Mouse (Mus musculus): ENCODE measurements around the gene Tyw1. TPM values are rescaled to one million over a fixed set of nuclear protein-coding genes. Genes with fewer than 3 reads are reported as not detected.
A peak's percentile ranks its signal among the peaks of the same experiment; 100 is the strongest.

Tyw1 gene
- polyA plus RNA-seq, 1 experiment from 2014 or later, result 22.3 TPM

DNA sequence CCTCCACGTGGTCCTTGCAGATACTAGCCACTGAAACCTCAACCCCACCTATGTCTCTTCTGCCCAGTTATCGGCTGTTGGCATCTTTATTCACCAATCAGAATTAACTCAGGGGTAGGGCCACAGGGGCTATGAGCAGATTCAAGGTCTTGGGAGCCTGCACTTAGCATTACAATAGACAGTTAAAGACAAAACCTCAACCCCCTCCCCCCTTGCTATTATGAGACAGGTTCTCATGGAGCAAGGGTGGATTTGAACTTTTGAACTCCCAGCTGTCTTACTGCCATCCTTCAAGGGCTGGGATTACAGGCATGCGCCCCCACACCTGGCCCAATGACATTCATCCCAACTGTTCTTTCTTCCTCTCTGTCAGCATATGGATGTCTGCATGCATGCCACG is 107.7 kb downstream of the Tyw1 start:
- no peak overlapping the region for H3K9ac ChIP-seq
- 54% methylated on average over 4 of the region's 4 CpGs for WGBS
- H3K36me3 ChIP-seq, result no peaks in the 10 kb centered on the region
- no peak for ATAC-seq (ENCODE audit: low FRiP score, low read depth)
- H3K4me3 ChIP-seq, result no peak overlapping the region
- H3K4me1 ChIP-seq (replicated peaks), result no peaks in the 10 kb centered on the region
- no peaks in the 10 kb centered on the region for H3K9me3 ChIP-seq
- no peak overlapping the region for H3K4me2 ChIP-seq
- H3K27me3 ChIP-seq, result no peaks in the 10 kb centered on the region
- no peak overlapping the region for H3K27ac ChIP-seq (replicated peaks)

DNA sequence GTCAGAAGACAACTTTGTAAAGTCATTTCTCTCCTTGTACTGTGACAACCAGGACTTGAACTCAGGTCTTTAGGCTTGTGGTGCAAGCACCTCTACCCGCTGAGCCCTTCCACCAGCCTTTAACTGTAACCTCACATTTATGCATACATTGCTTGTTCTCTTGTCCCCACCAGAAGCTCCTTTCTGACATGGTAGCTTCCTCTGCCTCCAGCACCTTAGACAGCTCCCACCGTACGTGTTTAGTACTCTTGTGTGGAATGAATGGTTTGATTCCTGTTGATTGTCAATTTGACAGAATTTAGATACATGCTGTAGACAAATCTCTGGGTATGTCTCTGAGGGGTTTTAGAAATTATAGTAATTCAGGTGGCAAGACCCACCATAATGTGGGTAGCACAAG is 108.4 kb downstream of the Tyw1 start:
- Histone ChIP-seq H3K27me3 (no peaks in the 10 kb centered on the region), H3K4me1 (replicated peaks) (no peaks in the 10 kb centered on the region), H3K4me2 (no peak overlapping the region), H3K9ac (no peak overlapping the region), H3K27ac (replicated peaks) (no peak overlapping the region), H3K4me3 (no peak overlapping the region), H3K36me3 (no peaks in the 10 kb centered on the region), H3K9me3 (no peaks in the 10 kb centered on the region)
- WGBS, result 62% methylated on average over 3 of the region's 3 CpGs
- no peak for ATAC-seq (ENCODE audit: low FRiP score, low read depth)

DNA sequence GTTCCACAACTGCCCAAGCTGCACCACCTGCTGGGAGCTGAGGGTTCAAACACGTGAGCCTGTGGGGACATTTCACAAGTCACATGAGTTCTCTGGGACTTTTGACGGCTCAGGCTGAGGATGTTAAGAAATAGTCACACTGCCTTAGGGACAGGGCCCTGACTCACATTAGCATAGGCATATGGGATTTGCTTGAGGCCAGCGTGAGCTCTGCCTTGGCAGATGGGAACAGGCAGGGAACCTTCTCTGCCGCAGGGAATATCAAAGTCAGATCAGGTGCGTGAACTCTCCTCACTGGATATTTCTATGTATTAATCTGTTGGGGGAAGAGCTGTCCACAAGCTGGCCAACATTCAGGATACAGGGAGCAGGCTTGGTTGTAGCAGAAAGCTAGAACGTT is 112.8 kb downstream of the Tyw1 start:
- H3K4me1 ChIP-seq (replicated peaks), result no peaks in the 10 kb centered on the region
- no peak overlapping the region for H3K9ac ChIP-seq
- no peaks in the 10 kb centered on the region for H3K9me3 ChIP-seq
- no peak overlapping the region for H3K4me2 ChIP-seq
- H3K36me3 ChIP-seq, result no peaks in the 10 kb centered on the region
- H3K27me3 ChIP-seq, result no peaks in the 10 kb centered on the region
- H3K4me3 ChIP-seq, result no peak overlapping the region
- no peak overlapping the region for H3K27ac ChIP-seq (replicated peaks)
- no peak for ATAC-seq (ENCODE audit: low FRiP score, low read depth)
- WGBS, result 68% methylated on average over 6 of the region's 6 CpGs

DNA sequence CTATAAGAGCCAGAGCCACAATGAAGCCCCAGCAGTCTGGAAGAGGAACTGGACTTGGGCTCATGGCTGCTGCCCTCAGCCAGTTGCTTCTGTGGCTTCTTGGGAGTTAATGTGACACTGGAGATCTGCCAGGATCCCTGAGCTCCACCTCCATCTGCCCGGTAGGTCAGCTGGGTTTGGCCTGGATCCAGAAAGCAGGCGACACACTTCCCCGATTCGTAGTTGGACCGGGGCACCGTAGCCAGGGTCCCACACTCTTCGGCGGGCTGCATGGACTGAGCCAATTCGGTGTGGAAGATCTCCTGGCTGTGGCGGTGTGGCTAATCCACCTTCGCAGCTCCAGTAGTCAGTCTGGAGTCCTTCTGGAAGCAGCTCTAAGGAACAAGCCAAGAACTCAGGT is 113.8 kb downstream of the Tyw1 start, which contains the start of gene Caln1:
Caln1 (plus strand) TSS at position 219 of the 400 bp plus-strand sequence.
- H3K4me3 ChIP-seq, result no peak within 1 kb of the TSS
- no peak within 1 kb of the TSS for H3K9ac ChIP-seq
- no peaks in the 10 kb centered on the region for H3K4me1 ChIP-seq (replicated peaks)
- no peak within 1 kb of the TSS for H3K27ac ChIP-seq (replicated peaks)
- no peaks in the 10 kb centered on the region for H3K27me3 ChIP-seq
- ATAC-seq (ENCODE audit: low FRiP score, low read depth), result no peak
- no peaks in the 10 kb centered on the region for H3K36me3 ChIP-seq
- H3K9me3 ChIP-seq, result no peaks in the 10 kb centered on the region
- WGBS, result 66% methylated on average over 11 of the region's 11 CpGs
- no peak within 1 kb of the TSS for H3K4me2 ChIP-seq

GRCm38 (mm10) chr5:130375411-130375810 is 120.0 kb downstream of the Tyw1 start:
- Histone ChIP-seq H3K4me2 (no peak overlapping the region), H3K27me3 (no peaks in the 10 kb centered on the region), H3K36me3 (no peaks in the 10 kb centered on the region), H3K4me1 (replicated peaks) (no peaks in the 10 kb centered on the region), H3K9ac (no peak overlapping the region), H3K27ac (replicated peaks) (no peak overlapping the region), H3K4me3 (no peak overlapping the region), H3K9me3 (no peaks in the 10 kb centered on the region)
- 89% methylated on average over 3 of the region's 3 CpGs for WGBS
- no peak for ATAC-seq (ENCODE audit: low FRiP score, low read depth)

- H3K9me3 ChIP-seq, result no peaks in the 10 kb centered on the region
- H3K4me3 ChIP-seq, result peak within 1 kb of the TSS; percentile 30
- H3K27ac ChIP-seq (replicated peaks), result 0 out of 2 replicates have a peak within 1 kb of the TSS, but pooled peaks have one; percentile 48
- peaks cover 11% of the 10 kb centered on the region for H3K4me1 ChIP-seq (replicated peaks)
- WGBS, result 13% methylated on average over 13 of the region's 13 CpGs
- peak within 1 kb of the TSS; percentile 56 for H3K4me2 ChIP-seq
- ATAC-seq (ENCODE audit: low FRiP score, low read depth), result no peak
- no peaks in the 10 kb centered on the region for H3K36me3 ChIP-seq
- no peaks in the 10 kb centered on the region for H3K27me3 ChIP-seq
- peak within 1 kb of the TSS; percentile 31; the same call in 1 of the 2 replicates for H3K9ac ChIP-seq
Observed at GRCm38 (mm10) chr5:130384222-130384912, 128.9 kb downstream of the Tyw1 start, which contains the start of gene A330070K13Rik. Gene A330070K13Rik (minus strand): TSS chr5:130384631.

DNA sequence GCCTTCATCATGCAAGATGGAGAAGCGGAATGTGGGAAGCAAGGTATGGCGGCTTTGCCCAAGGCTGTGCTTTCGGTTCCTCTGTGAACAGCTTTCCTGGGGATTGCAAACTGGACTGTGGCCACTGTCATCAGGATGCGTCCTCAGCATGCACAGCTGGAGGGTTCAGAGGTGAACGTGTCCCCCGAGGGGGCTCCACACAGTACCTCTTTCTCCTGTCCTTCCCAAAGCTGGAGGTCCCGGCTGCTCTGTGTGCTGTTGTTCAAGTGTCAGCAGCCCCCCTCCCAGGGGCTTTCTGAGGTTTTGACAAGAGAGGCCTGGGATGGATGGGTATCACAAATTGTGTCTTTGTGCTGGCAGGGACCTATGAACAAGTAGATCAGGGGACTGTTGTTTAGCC is 131.0 kb downstream of the Tyw1 start:
- no peaks in the 10 kb centered on the region for H3K9me3 ChIP-seq
- H3K27me3 ChIP-seq, result no peaks in the 10 kb centered on the region
- H3K9ac ChIP-seq, result no peak overlapping the region
- no peaks in the 10 kb centered on the region for H3K36me3 ChIP-seq
- H3K4me2 ChIP-seq, result no peak overlapping the region
- 48% methylated on average over 7 of the region's 7 CpGs for WGBS
- H3K4me3 ChIP-seq, result no peak overlapping the region
- H3K4me1 ChIP-seq (replicated peaks), result peaks cover 11% of the 10 kb centered on the region
- no peak for ATAC-seq (ENCODE audit: low FRiP score, low read depth)
- no peak overlapping the region for H3K27ac ChIP-seq (replicated peaks)

Other genes with a start within 250 kb of the Tyw1 start
- 37.4 and 39.5 TPM in 2 replicates for gene Asl, start 226.4 kb upstream of the Tyw1 start, polyA plus RNA-seq (2015; fragmentation: Nextera tagmentation; extraction: Ambion mirVana)
- gene Crcp, start 226.3 kb upstream of the Tyw1 start, polyA plus RNA-seq (2015; fragmentation: Nextera tagmentation; extraction: Ambion mirVana), result 82.2 and 83.2 TPM in 2 replicates
- gene Tpst1, start 182.3 kb upstream of the Tyw1 start, polyA plus RNA-seq (2015; fragmentation: Nextera tagmentation; extraction: Ambion mirVana), result 57.2 and 59.8 TPM in 2 replicates
- gene Kctd7, start 110.8 kb upstream of the Tyw1 start, polyA plus RNA-seq (2015; fragmentation: Nextera tagmentation; extraction: Ambion mirVana), result 17.7 and 18.1 TPM in 2 replicates
- 39.8 and 40.6 TPM in 2 replicates for gene Rabgef1, start 83.8 kb upstream of the Tyw1 start, polyA plus RNA-seq (2015; fragmentation: Nextera tagmentation; extraction: Ambion mirVana)
- 23.6 and 26.2 TPM in 2 replicates for gene Tmem248, start 38.5 kb upstream of the Tyw1 start, polyA plus RNA-seq (2015; fragmentation: Nextera tagmentation; extraction: Ambion mirVana)
- gene Sbds, start 89 bp upstream of the Tyw1 start, polyA plus RNA-seq (2015; fragmentation: Nextera tagmentation; extraction: Ambion mirVana), result 56.2 and 56.7 TPM in 2 replicates
- 38.4 and 39.3 TPM in 2 replicates for gene Caln1, start 113.8 kb downstream of the Tyw1 start, polyA plus RNA-seq (2015; fragmentation: Nextera tagmentation; extraction: Ambion mirVana)
- 0.26 TPM in 1 of 2 replicates, not detected in the other for gene A330070K13Rik, start 129.0 kb downstream of the Tyw1 start, polyA plus RNA-seq (2015; fragmentation: Nextera tagmentation; extraction: Ambion mirVana)

Data from hindbrain, embryonic 15.5 days (tissue).